Mouse (Mus musculus) liver, embryonic 14.5 days (tissue): ENCODE results near the gene Vsig10. TPM values are rescaled to one million over a fixed set of nuclear protein-coding genes. Genes with fewer than 3 reads are reported as not detected.

ENCODE experiments used
- ATAC-seq: fragments of 200-750 bp; cut with Nextera tagmentation; 2 replicates; pipeline ENCODE4 v1.8.0; 2017; ENCODE audit warnings: moderate number of reproducible peaks, mild to moderate bottlenecking, moderate library complexity; ENCODE audit not compliant: insufficient read depth
- DNase-seq, 3 experiments: peaks; one replicate each; pipeline ENCODE4 v3.0.0-alpha.2; 2012 to 2013; ENCODE audit warnings: low read depth in 3 of 3, low spot score in 3 of 3
- H3K27ac ChIP-seq: fragments of 300-500 bp; sonication (generic); 2 replicates; pipeline ENCODE4 v1.5.1; 2014; ENCODE audit warnings: moderate library complexity, mild to moderate bottlenecking, control low read depth, inconsistent platforms
- H3K27me3 ChIP-seq: fragments of 300-500 bp; sonication (generic); 2 replicates; pipeline ENCODE4 v1.6.1; 2014; ENCODE audit warnings: mild to moderate bottlenecking, low read length, moderate library complexity; ENCODE audit not compliant: control insufficient read depth, insufficient read depth
- H3K36me3 ChIP-seq: fragments of 300-500 bp; sonication (generic); replicated peaks from 2 replicates; pipeline ENCODE4 v1.6.1; 2014; ENCODE audit warnings: low read depth; ENCODE audit not compliant: control insufficient read depth, insufficient read depth
- H3K4me1 ChIP-seq, 2 experiments: fragments of 200-500 bp in 1 of 2; fragments of 300-500 bp in 1 of 2; sonication (generic) in 1 of 2; replicated peaks; 2 replicates each; pipeline ENCODE4 v1.6.1; 2012 to 2014; ENCODE audit warnings: antibody characterized with exemption in 1 of 2, inconsistent platforms in 1 of 2, low read length in 1 of 2; ENCODE audit not compliant: control insufficient read depth in 2 of 2, insufficient read depth in 2 of 2
- H3K4me2 ChIP-seq: fragments of 300-500 bp; sonication (generic); 2 replicates; pipeline ENCODE4 v1.6.1; 2014; ENCODE audit warnings: low read depth, mild to moderate bottlenecking, control low read depth, moderate library complexity
- H3K4me3 ChIP-seq, 2 experiments: fragments of 200-500 bp in 1 of 2; fragments of 300-500 bp in 1 of 2; sonication (generic) in 1 of 2; 2 replicates each; pipeline ENCODE4 v1.5.1; 2012 to 2014; ENCODE audit warnings: low read depth in 2 of 2, low read length in 2 of 2, mild to moderate bottlenecking in 2 of 2, control low read depth in 1 of 2, inconsistent platforms in 1 of 2, moderate library complexity in 1 of 2; ENCODE audit not compliant: insufficient read depth in 1 of 2
- H3K9ac ChIP-seq: fragments of 300-500 bp; sonication (generic); replicated peaks from 2 replicates; pipeline ENCODE4 v1.6.1; 2014; ENCODE audit warnings: mild to moderate bottlenecking, control low read depth, moderate library complexity
- H3K9me3 ChIP-seq: fragments of 300-500 bp; sonication (generic); 2 replicates; pipeline ENCODE4 v1.6.1; 2016; ENCODE audit warnings: low read length, mixed read lengths; ENCODE audit not compliant: control insufficient read depth
- CTCF ChIP-seq: IDR thresholded peaks from 2 replicates; pipeline ENCODE4 v1.5.1; 2016; ENCODE audit warnings: antibody characterized with exemption, low read depth, control low read depth
- EP300 ChIP-seq: IDR thresholded peaks from 2 replicates; pipeline ENCODE4 v1.6.1; 2016; ENCODE audit warnings: antibody characterized with exemption, low read depth
- WGBS: fragments of 180-500 bp; shearing (Covaris S2); extraction: QIAGEN DNeasy Blood & Tissue Kit; methylation state at CpG from one replicate; pipeline ENCODE4 v1.1.7; 2014; ENCODE audit not compliant: insufficient replicate concordance; 5-methylcytosine and 5-hydroxymethylcytosine counted together
- polyA plus RNA-seq, 2 experiments: library from polyadenylated mRNA; depleted of rRNA in 1 of 2; stranded (reverse) in 1 of 2; unstranded in 1 of 2; fragments of >200 nt; fragmentation: Nextera tagmentation in 1 of 2; extraction: Ambion mirVana in 1 of 2; gene quantifications; 2 replicates each; pipeline versions ENCODE4 v1.2.1 to v1.2.3; 2012 to 2014

The Vsig10 gene
- polyA plus RNA-seq, 2 experiments, result 0.60 to 0.84 TPM

DNA sequence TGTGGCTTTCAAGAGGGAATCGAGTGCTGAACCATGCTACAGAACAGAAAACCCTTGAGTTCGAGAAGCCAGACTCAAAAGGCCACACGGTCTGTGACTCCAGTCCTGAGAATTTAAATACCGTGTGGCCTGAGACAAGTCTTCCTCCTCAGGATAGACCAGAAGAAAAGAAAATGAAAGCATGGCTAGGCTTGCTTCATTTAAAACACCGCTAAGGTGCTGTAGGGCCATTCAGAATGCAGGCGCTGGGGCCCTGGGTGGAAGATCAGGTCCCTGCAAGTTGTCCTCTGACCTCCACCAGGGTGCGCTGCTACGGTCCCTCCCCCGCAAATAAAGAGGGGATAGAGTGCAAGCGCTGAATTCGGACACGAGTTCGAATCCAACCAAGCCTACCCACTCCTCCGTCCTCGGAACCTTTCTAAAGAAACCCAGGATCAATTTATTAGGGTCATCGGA, 69.4 kb downstream of the Vsig10 start:
- 7% methylated on average over 16 of the region's 16 CpGs for WGBS
- peak overlapping the region; percentile 48; the same call in 1 of the 2 replicates for H3K27ac ChIP-seq
- DNase-seq, result peak; percentile 49 to 60 (median 59)

DNA sequence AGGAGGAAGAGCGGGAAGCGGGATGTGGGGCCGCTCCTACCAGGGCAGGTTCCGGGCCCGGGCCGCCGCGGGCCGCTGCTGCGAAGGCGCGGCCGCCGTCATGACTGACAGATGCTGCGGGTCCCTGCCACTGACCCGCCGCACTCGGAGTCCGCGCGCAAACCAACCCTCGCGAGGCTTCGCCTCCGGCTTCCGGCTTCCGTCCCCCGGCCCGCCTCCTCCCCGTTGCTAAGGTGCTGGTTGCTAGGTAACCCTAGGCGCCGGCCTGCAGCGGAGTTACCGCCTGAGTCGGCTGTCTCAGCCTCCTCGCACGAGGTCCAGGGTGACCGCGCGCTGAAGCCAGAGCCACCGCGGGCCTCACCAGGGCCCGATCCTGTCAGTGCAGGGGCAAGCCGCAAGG, 70.0 kb downstream of the Vsig10 start, which contains the start of gene Rfc5:
Gene Rfc5, minus strand, starts transcription at position 171 of the 400 bp plus-strand sequence.
- Histone ChIP-seq H3K4me1 (peaks cover 0 to 9% of the 10 kb centered on the region in 2 experiments; a peak in 3 of 4 replicates), H3K4me3 (peak within 1 kb of the TSS; percentile 70 to 91), H3K9me3 (no peaks in the 10 kb centered on the region; the same call in 1 of the 2 replicates), H3K27me3 (no peaks in the 10 kb centered on the region), H3K36me3 (peaks cover 7% of the 10 kb centered on the region), H3K27ac (peak within 1 kb of the TSS; percentile 48; the same call in 1 of the 2 replicates), H3K4me2 (peak within 1 kb of the TSS; percentile 82), H3K9ac (peak within 1 kb of the TSS; percentile 95)
- DNase-seq (peak; percentile 86 to 90 (median 88)), ATAC-seq (peak; percentile 94)
- under 1% methylated on average over 44 of the region's 44 CpGs for WGBS
- TF ChIP-seq CTCF (no peak), EP300 (no peak; the same call in 1 of the 2 replicates)

More for the DNA sequence above, 69.4 kb downstream of the Vsig10 start:
- Histone ChIP-seq H3K36me3 (peaks cover 7% of the 10 kb centered on the region), H3K4me2 (peak overlapping the region; percentile 82), H3K27me3 (no peaks in the 10 kb centered on the region), H3K9me3 (no peaks in the 10 kb centered on the region; the same call in 1 of the 2 replicates), H3K4me3 (peak overlapping the region; percentile 70 to 91), H3K9ac (peak overlapping the region; percentile 95), H3K4me1 (peaks cover 0 to 9% of the 10 kb centered on the region in 2 experiments; a peak in 3 of 4 replicates)
- peak; percentile 80 for ATAC-seq
- TF ChIP-seq EP300, result no peak
- peak; percentile 83 for TF ChIP-seq CTCF

DNA sequence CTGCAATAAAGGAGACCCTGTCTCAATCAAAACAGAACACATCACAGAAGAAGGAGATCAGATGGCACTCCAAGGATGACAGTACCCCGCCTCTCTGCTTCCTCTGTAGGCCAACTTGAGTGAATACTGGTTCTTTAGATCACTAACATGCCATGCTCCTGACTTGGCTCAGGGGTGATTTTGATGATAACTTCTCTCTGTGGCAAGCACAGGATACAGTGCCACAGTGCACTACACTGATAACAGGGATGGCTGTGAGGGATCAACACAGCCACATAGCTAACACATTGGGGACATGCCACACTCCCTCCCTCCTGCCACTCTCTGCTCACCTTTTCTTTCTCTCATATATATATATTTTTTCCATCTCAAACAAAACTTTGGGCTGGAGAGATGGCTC, 72.0 kb downstream of the Vsig10 start:
- ATAC-seq, result no peak
- 34% methylated on average over 1 of the region's 1 CpGs for WGBS

DNA sequence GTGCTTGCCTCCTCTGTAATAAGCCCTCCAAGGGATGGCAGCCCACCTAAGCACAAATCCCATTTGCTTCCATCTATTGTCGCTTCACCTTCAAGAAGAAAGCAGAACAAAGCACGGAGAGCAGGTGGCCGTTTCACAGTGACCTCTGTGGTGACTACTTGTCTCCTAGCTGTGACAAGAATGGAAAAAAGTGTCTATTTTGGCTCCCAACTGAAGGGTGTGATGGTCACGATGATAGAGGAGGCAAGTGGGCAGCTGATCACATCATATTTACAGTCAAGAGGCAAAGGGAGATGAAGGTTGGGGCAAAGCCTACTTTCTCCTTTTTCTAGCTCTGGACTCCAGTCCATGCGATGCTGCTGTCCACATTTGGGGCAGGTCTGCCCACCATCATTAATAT, 77.0 kb downstream of the Vsig10 start:
- H3K27ac ChIP-seq, result no peak overlapping the region
- ATAC-seq (no peak), DNase-seq (no peak)
- no peak overlapping the region for H3K4me2 ChIP-seq
- TF ChIP-seq EP300, result no peak
- TF ChIP-seq CTCF, result no peak
- H3K36me3 ChIP-seq, result no peaks in the 10 kb centered on the region
- WGBS, result 64% methylated on average over 5 of the region's 5 CpGs
- no peaks in the 10 kb centered on the region; the same call in 1 of the 2 replicates for H3K9me3 ChIP-seq
- H3K27me3 ChIP-seq, result no peaks in the 10 kb centered on the region
- H3K9ac ChIP-seq, result no peak overlapping the region
- no peak overlapping the region for H3K4me3 ChIP-seq
- H3K4me1 ChIP-seq, result peaks cover 0 to 12% of the 10 kb centered on the region in 2 experiments; a peak in 2 of 4 replicates

More for the DNA sequence above, 72.0 kb downstream of the Vsig10 start:
- Histone ChIP-seq H3K9me3 (no peaks in the 10 kb centered on the region; the same call in 1 of the 2 replicates), H3K27me3 (no peaks in the 10 kb centered on the region), H3K4me2 (no peak overlapping the region), H3K4me1 (peaks cover 0 to 9% of the 10 kb centered on the region in 2 experiments; a peak in 3 of 4 replicates), H3K27ac (no peak overlapping the region), H3K36me3 (0 out of 2 replicates have a peak, but pooled peaks cover 2% of the 10 kb centered on the region), H3K9ac (no peak overlapping the region), H3K4me3 (no peak overlapping the region)
- TF ChIP-seq CTCF (no peak), EP300 (no peak)
- no peak for DNase-seq

DNA sequence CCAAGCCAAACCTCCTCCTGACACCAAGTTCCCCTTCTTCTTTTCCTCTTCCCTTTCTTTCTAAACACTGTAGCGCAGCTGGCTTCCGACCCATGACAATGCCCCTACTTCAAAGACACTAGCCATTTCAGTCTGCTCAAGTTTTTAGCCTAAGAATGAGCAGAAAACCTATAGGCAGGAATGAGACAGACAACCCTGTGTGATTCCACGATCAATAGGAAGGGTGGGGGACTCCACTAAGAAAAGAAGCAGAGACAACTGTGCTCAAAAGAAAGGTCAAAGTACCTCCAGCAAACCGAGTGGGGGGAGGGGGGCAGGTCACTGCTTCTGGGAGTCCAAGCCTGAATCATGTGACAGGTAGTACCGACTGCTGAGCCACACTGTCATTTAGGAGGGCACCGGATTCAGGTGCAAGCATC, 77.7 kb downstream of the Vsig10 start:
- TF ChIP-seq CTCF, result no peak
- TF ChIP-seq EP300, result no peak
- 38% methylated on average over 6 of the region's 6 CpGs for WGBS
- Histone ChIP-seq H3K9me3 (no peaks in the 10 kb centered on the region; the same call in 1 of the 2 replicates), H3K27me3 (no peaks in the 10 kb centered on the region), H3K9ac (no peak overlapping the region), H3K27ac (no peak overlapping the region), H3K4me1 (peaks cover 0 to 12% of the 10 kb centered on the region in 2 experiments; a peak in 2 of 4 replicates), H3K36me3 (no peaks in the 10 kb centered on the region), H3K4me2 (no peak overlapping the region), H3K4me3 (no peak overlapping the region)
- DNase-seq (no peak), ATAC-seq (no peak)
